Mouse (Mus musculus): ENCODE data around the gene Lrfn1.
"Not testable (repeated sequence)": the region's sequence is repeated elsewhere in the genome, so short reads cannot be mapped to it uniquely, and the experiment has no call there.

Gene Lrfn1

GRCm38 (mm10) chr7:28447101-28447830, 4.5 kb upstream of the Lrfn1 start:
- DNase-seq (ENCODE audit: low spot score in 2 of 2): no peak

GRCm38 (mm10) chr7:28447865-28448820, 3.6 kb upstream of the Lrfn1 start:
- DNase-seq (ENCODE audit: low spot score in 2 of 2): no peak

DNA sequence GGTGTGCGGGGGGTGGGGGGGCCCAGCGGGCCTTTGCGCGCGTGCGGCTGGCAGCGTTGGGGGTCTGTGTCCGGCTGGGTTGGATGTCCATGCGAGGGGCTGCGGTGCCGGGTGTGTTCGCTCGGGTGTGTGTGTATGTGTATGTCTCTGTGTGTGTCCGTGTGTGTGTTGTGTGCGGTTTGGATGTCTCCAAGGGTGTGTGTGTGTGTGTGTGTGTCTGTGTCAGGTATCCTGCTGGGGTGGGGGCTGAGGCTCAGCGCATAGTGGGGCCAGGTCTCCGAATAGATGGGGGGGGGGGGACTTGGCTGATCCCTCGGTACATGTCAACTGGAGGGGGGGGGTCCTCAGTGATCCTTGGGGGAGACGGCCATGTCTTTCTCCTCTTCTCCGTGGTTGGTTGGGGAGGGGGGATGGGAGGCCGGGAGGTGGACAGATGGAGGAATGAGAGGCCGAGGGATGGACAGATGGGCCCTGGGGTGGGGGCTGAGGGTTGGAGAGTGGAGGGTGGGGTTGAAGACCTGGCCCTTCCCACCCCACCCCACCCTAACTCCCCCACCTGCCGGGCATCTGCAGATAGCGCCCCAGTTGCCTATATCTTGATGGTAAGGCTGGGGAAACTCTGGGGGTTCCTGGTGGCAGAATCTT, 703 bp downstream of the Lrfn1 start:
- no peak for DNase-seq (ENCODE audit: low spot score in 2 of 2)

GRCm38 (mm10) chr7:28460361-28460760, 8.6 kb downstream of the Lrfn1 start:
- DNase-seq (ENCODE audit: low spot score in 2 of 2): no peak

- DNase-seq (ENCODE audit: low spot score in 2 of 2): no peak
These were observed 11.0 kb downstream of the Lrfn1 start for GRCm38 (mm10) chr7:28462769-28463168.

GRCm38 (mm10) chr7:28464416-28465212, 12.8 kb downstream of the Lrfn1 start:
- DNase-seq (ENCODE audit: low spot score in 2 of 2): peak in 1 of 2 experiments; percentile 56

GRCm38 (mm10) chr7:28466721-28467212, 15.0 kb downstream of the Lrfn1 start:
- DNase-seq (ENCODE audit: low spot score in 2 of 2): no peak

GRCm38 (mm10) chr7:28467213-28467751, 15.5 kb downstream of the Lrfn1 start:
- DNase-seq (ENCODE audit: low spot score in 2 of 2): peak in 1 of 2 experiments; percentile 44

GRCm38 (mm10) chr7:28476191-28476590, 24.4 kb downstream of the Lrfn1 start:
- no peak for DNase-seq (ENCODE audit: low spot score in 2 of 2)

GRCm38 (mm10) chr7:28477363-28477762, 25.6 kb downstream of the Lrfn1 start:
- no peak for DNase-seq (ENCODE audit: low spot score in 2 of 2)

- no peak for DNase-seq (ENCODE audit: low spot score in 2 of 2)
These were observed 27.1 kb downstream of the Lrfn1 start for GRCm38 (mm10) chr7:28478854-28479253.

DNA sequence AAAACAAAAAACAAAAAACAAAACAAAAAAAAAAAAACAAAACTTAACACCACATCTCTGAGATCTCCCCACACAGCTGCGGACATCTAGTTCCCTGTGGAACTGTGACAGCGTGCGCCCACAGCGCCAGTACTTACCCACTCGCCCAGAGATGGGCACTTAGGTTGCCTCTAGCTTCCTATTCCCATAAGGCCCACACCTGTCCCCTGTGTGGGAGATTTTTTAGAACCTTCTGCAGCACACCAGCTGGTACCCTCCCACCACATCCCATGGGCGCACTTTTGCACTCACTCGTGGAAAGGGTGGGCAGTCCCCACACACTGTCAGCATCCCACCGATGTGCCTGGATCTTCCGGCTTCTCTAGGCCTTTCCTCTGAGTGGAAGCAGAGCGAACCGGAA, 31.1 kb downstream of the Lrfn1 start:
- no peak for DNase-seq (ENCODE audit: low spot score in 2 of 2)

DNA sequence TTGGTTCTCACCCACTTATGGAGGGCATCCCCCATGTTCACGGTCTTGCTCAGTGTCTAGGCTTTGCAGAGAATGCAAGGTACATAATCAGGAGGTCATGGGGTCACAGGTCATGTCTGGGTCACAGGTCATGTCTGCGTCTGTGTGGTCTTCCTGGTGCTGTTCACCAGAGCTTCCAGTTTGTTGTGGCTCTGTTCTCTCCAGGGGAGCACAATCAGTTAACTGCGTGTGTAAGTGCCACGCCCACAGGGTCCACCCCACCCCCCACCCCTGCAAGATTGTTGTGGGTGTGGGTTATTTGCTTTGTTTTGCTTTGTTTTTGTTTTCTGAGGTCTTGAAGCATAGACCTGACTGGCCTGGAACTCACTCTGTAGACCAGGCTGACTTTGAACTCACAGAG, 32.4 kb downstream of the Lrfn1 start:
- DNase-seq (ENCODE audit: low spot score in 2 of 2): no peak

GRCm38 (mm10) chr7:28488030-28488491, 36.3 kb downstream of the Lrfn1 start:
- peak in 1 of 2 experiments; percentile 26 for DNase-seq (ENCODE audit: low spot score in 2 of 2)

GRCm38 (mm10) chr7:28490410-28490809, 38.6 kb downstream of the Lrfn1 start:
- DNase-seq (ENCODE audit: low spot score in 2 of 2): peak; percentile 47 to 66

GRCm38 (mm10) chr7:28490903-28491302, 39.1 kb downstream of the Lrfn1 start:
- no peak for DNase-seq (ENCODE audit: low spot score in 2 of 2)

DNA sequence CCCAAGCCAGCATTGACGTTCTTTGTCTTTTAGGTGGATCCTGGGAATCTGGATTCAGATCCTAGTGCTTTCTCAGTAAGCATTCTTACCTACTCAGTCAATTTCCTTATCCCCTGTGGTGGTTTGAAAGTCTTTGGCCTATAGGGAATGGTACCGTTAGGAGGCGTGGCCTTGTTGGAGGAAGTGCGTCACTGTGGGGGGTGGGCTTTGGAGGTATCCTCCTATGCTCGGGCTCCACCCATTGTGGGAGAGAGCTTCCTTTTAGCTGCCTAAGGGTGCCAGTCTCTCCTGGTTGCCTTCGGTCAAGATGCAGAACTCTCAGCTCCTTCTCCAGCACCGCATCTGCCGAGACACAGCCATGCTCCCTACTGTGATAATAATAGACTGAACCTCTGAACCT, 40.5 kb downstream of the Lrfn1 start:
- no peak for DNase-seq (ENCODE audit: low spot score in 2 of 2)

DNA sequence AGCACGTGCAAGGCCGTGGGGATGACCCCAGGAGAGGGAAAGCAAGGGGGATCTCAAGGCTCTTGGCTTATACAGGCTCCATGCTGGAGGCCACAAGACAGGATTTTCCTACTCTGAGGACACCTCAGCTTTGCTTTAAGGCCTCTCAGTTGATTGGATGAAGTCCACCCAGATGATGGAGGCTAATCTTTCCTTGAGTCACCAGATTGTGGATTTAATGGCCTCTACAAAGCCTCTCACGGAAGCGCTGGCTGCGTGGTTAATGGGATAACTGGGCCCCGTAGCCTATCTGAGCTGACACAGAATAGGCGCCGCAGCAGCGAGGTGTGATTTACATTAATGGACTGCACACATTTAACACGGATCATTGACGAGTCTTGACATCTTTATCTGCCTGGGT, 43.6 kb downstream of the Lrfn1 start:
- DNase-seq (ENCODE audit: low spot score in 2 of 2): no peak

GRCm38 (mm10) chr7:28505585-28505984, 53.8 kb downstream of the Lrfn1 start:
- DNase-seq (ENCODE audit: low spot score in 2 of 2): no peak

DNA sequence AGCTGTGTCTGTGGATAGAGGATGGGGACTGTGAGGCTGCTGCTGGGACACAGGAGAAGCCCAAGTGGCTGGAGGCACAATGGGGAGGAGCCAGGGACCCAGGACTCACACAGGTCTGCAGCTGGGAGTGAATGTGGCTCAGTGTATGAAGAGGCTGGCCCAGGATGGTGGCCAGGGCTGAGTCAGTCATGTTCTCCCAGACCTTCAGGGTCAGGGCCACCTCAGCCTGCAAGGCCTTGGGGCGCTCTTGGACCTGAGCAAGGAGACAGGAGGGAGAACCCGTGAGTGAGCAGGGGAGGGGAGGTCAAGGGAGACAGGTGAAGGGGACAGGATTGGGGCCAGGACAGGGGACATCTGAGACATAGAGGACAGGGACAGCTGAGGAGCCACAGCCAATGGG, 57.3 kb downstream of the Lrfn1 start:
- not testable (repeated sequence) for DNase-seq (ENCODE audit: low spot score in 2 of 2)

Measured in urinary bladder, postnatal 36 days (tissue).